Mouse (Mus musculus) myocyte (in vitro differentiated cells): ENCODE measurements around the gene Fam81a. TPM values are rescaled to one million over a fixed set of nuclear protein-coding genes. Genes with fewer than 3 reads are reported as not detected.

ENCODE experiments used
- H3K27me3 ChIP-seq: one replicate; pipeline ENCODE4 v1.6.1; 2011; ENCODE audit not compliant: control insufficient read depth, insufficient read depth, insufficient read length
- H3K36me3 ChIP-seq: one replicate; pipeline ENCODE4 v1.6.1; 2011; ENCODE audit not compliant: control insufficient read depth, insufficient read depth
- H3K4me2 ChIP-seq: one replicate; pipeline ENCODE4 v1.6.1; 2011; ENCODE audit warnings: low read depth, control low read depth
- H3K4me3 ChIP-seq: one replicate; pipeline ENCODE4 v1.5.1; 2011; ENCODE audit warnings: mild to moderate bottlenecking, control low read depth, moderate library complexity
- H3K79me2 ChIP-seq: one replicate; pipeline ENCODE4 v1.6.1; 2011; ENCODE audit not compliant: control insufficient read depth, insufficient read depth
- H3ac ChIP-seq: one replicate; pipeline ENCODE4 v1.6.1; 2011; ENCODE audit not compliant: control insufficient read depth, insufficient read length
- CEBPB ChIP-seq: IDR thresholded peaks from 2 replicates; pipeline ENCODE4 v1.6.1; 2011; ENCODE audit warnings: mild to moderate bottlenecking, moderate library complexity; ENCODE audit not compliant: poor library complexity, insufficient read depth, severe bottlenecking
- E2F4 ChIP-seq: IDR thresholded peaks from one replicate; pipeline ENCODE4 v1.6.1; 2011; ENCODE audit warnings: mild to moderate bottlenecking, control low read depth, moderate library complexity; ENCODE audit not compliant: insufficient read depth
- MAX ChIP-seq: IDR thresholded peaks from one replicate; pipeline ENCODE4 v1.6.1; 2011; ENCODE audit warnings: low read depth, mild to moderate bottlenecking, control low read depth
- MYOD1 ChIP-seq, 3 experiments: IDR thresholded peaks; one replicate each; pipeline ENCODE4 v1.6.1; 2011; ENCODE audit warnings: control low read depth in 2 of 3, low read depth in 2 of 3, mild to moderate bottlenecking in 2 of 3, moderate library complexity in 1 of 3; ENCODE audit not compliant: insufficient read length in 2 of 3, control insufficient read depth in 1 of 3
- MYOG ChIP-seq, 3 experiments: IDR thresholded peaks; one replicate each; pipeline ENCODE4 v1.6.1; 2011; ENCODE audit warnings: control low read depth in 2 of 3, low read depth in 2 of 3, mild to moderate bottlenecking in 2 of 3; ENCODE audit not compliant: insufficient read length in 2 of 3, control insufficient read depth in 1 of 3, insufficient read depth in 1 of 3
- POLR2A ChIP-seq: IDR thresholded peaks from one replicate; pipeline ENCODE4 v1.6.1; 2011; ENCODE audit warnings: low read depth, mild to moderate bottlenecking, control low read depth, moderate library complexity; ENCODE audit not compliant: insufficient read length
- POLR2AphosphoS2 ChIP-seq: IDR thresholded peaks from one replicate; pipeline ENCODE4 v1.6.1; 2011; ENCODE audit warnings: low read depth, control low read depth; ENCODE audit not compliant: insufficient read length
- REST ChIP-seq: IDR thresholded peaks from one replicate; pipeline ENCODE4 v1.6.1; 2011; ENCODE audit warnings: mild to moderate bottlenecking, control low read depth, moderate library complexity; ENCODE audit not compliant: insufficient read depth, insufficient read length
- SRF ChIP-seq: IDR thresholded peaks from one replicate; pipeline ENCODE4 v1.6.1; 2011; ENCODE audit warnings: low read depth; ENCODE audit not compliant: control insufficient read depth, insufficient read length
- TCF12 ChIP-seq: IDR thresholded peaks from one replicate; pipeline ENCODE4 v1.6.1; 2011; ENCODE audit warnings: mild to moderate bottlenecking, control low read depth; ENCODE audit not compliant: poor library complexity, insufficient read depth, severe bottlenecking
- TCF3 ChIP-seq: IDR thresholded peaks from one replicate; pipeline ENCODE4 v1.6.1; 2011; ENCODE audit warnings: low read depth, control low read depth; ENCODE audit not compliant: insufficient read length
- USF1 ChIP-seq: IDR thresholded peaks from one replicate; pipeline ENCODE4 v1.6.1; 2011; ENCODE audit warnings: low read depth, mild to moderate bottlenecking, control low read depth, moderate library complexity
- polyA plus RNA-seq: library from polyadenylated mRNA; unstranded; fragments of >200 nt; fragmentation: generic; extraction: Trizol; gene quantifications from one replicate; pipeline ENCODE4 v1.2.1, GENCODE M21; 2012; ENCODE audit warnings: missing spikeins

Fam81a gene
- polyA plus RNA-seq, 1 experiment = 0.20 TPM

DNA sequence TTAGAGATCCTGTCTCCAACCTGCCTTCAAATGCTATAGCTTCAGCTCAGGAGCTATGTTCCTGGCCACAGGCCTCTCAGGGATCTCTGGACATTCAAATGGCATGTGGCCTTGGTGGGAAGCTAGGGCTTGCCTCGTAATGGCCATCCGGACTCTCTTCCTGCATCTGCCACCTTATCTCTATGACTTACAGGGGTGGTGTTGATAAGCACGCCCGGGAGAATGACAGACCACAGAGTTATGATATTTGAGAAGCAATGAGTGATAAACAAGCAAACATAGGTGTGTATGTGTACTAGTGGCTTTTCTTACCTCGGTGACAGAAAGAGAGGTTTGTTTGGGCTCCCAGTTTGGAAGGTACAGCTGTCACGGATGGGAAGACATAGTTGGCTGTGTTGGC lies 96.1 kb downstream of the Fam81a start:
- Histone ChIP-seq H3K79me2 (no peaks in the 10 kb centered on the region), H3K4me3 (no peak overlapping the region), H3K36me3 (no peaks in the 10 kb centered on the region), H3K4me2 (no peak overlapping the region), H3ac (no peak overlapping the region), H3K27me3 (no peaks in the 10 kb centered on the region)
- TF ChIP-seq MYOD1 (IDR thresholded peaks at IDR 0.05; ENCODE audit: control insufficient read depth in 1 of 3, insufficient read length in 2 of 3, low read depth in 2 of 3) = peak in 1 of 3 experiments; percentile 14
- no peak for TF ChIP-seq MYOG (IDR thresholded peaks at IDR 0.05; ENCODE audit: control insufficient read depth in 1 of 3, insufficient read depth in 1 of 3, insufficient read length in 2 of 3, low read depth in 2 of 3)
- TF ChIP-seq TCF12 = no peak
- TF ChIP-seq CEBPB = no peak

DNA sequence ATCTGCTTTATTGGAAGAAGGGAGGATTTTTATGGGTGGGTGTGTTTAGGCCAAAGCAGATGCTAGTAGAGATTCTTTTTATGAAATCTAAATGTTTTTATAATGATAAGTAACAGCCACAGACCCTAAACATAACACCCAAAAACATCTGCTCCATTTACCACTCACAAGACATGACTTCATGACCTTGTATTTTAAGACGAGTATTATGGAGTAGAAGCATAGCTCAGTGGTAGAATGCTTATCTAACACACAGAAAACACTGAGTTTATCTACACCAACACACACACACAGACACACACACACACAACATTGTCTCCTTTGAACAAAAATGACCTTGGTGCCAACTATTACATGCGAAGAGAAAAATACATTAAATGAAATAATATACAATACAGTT lies 97.5 kb downstream of the Fam81a start:
- Histone ChIP-seq H3K79me2 (no peaks in the 10 kb centered on the region), H3K4me2 (no peak overlapping the region), H3K4me3 (no peak overlapping the region), H3ac (no peak overlapping the region), H3K27me3 (no peaks in the 10 kb centered on the region), H3K36me3 (no peaks in the 10 kb centered on the region)
- TF ChIP-seq MYOD1 (IDR thresholded peaks at IDR 0.05; ENCODE audit: control insufficient read depth in 1 of 3, insufficient read length in 2 of 3, low read depth in 2 of 3) (no peak), USF1 (no peak), MAX (no peak), TCF12 (no peak), CEBPB (no peak), TCF3 (no peak), SRF (no peak), POLR2A (no peak), MYOG (IDR thresholded peaks at IDR 0.05; ENCODE audit: control insufficient read depth in 1 of 3, insufficient read depth in 1 of 3, insufficient read length in 2 of 3, low read depth in 2 of 3) (no peak), POLR2AphosphoS2 (no peak), E2F4 (no peak), REST (no peak)

DNA sequence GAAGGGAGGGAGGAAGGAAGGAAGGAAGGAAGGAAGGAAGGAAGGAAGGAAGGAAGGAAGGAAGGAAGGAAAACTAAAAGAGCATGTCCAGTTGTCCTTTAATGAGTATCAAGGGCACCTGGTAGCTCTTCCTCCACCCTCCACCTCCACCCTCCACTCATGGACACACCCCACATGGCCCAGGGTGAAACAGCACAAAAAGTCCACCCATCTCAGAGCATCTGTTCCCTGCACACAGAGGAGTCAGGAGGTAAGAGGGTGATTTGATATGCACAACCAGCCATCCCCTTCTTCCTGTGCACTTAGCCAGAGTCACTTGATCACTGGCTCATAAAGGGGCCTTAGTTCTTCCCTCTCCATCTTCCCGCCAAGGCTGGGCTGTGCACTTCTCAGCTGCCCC lies 99.4 kb downstream of the Fam81a start:
- Histone ChIP-seq H3K79me2 (no peaks in the 10 kb centered on the region), H3K27me3 (no peaks in the 10 kb centered on the region), H3K4me2 (no peak overlapping the region), H3K4me3 (no peak overlapping the region), H3K36me3 (no peaks in the 10 kb centered on the region), H3ac (no peak overlapping the region)
- TF ChIP-seq POLR2A (no peak), POLR2AphosphoS2 (no peak), TCF3 (no peak), MAX (no peak), REST (no peak), TCF12 (no peak), SRF (no peak), MYOG (IDR thresholded peaks at IDR 0.05; ENCODE audit: control insufficient read depth in 1 of 3, insufficient read depth in 1 of 3, insufficient read length in 2 of 3, low read depth in 2 of 3) (no peak), E2F4 (no peak), CEBPB (no peak), MYOD1 (IDR thresholded peaks at IDR 0.05; ENCODE audit: control insufficient read depth in 1 of 3, insufficient read length in 2 of 3, low read depth in 2 of 3) (no peak), USF1 (no peak)

DNA sequence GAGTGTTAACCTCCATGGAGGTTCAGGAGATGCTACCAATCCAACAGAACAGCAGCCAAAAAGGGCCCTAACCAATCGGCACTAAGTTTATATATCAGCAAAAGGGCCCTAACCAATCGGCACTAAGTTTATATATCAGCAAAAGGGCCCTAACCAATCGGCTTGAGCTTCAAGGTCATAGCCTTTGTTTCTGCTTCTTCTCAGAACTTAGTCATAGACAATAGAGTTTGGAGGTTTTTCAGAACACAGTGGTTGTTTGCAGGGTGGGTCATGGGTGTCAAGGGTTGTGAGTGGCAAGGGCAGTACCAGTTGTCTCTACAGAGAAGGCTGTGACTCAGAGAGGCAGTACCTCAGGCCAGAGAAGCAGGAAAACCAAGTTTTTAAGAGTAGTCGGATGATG lies 100.2 kb downstream of the Fam81a start:
- H3K79me2 ChIP-seq = no peaks in the 10 kb centered on the region
- no peaks in the 10 kb centered on the region for H3K36me3 ChIP-seq
- no peak for TF ChIP-seq POLR2A
- TF ChIP-seq SRF = no peak
- TF ChIP-seq E2F4 = no peak
- TF ChIP-seq MAX = no peak
- no peak for TF ChIP-seq TCF12
- no peak for TF ChIP-seq USF1
- TF ChIP-seq CEBPB = no peak
- TF ChIP-seq TCF3 = no peak
- TF ChIP-seq MYOG (IDR thresholded peaks at IDR 0.05; ENCODE audit: control insufficient read depth in 1 of 3, insufficient read depth in 1 of 3, insufficient read length in 2 of 3, low read depth in 2 of 3) = no peak
- no peak for TF ChIP-seq MYOD1 (IDR thresholded peaks at IDR 0.05; ENCODE audit: control insufficient read depth in 1 of 3, insufficient read length in 2 of 3, low read depth in 2 of 3)
- no peak for TF ChIP-seq REST
- no peak for TF ChIP-seq POLR2AphosphoS2
- no peak overlapping the region for H3K4me3 ChIP-seq
- H3K4me2 ChIP-seq = no peak overlapping the region
- no peak overlapping the region for H3ac ChIP-seq
- no peaks in the 10 kb centered on the region for H3K27me3 ChIP-seq

GRCm38 (mm10) chr9:70040570-70040969 lies 101.8 kb downstream of the Fam81a start:
- Histone ChIP-seq H3K27me3 (no peaks in the 10 kb centered on the region), H3K4me3 (no peak overlapping the region)

More at GRCm38 (mm10) chr9:70040570-70040969, 101.8 kb downstream of the Fam81a start:
- Histone ChIP-seq H3K4me2 (no peak overlapping the region), H3K79me2 (no peaks in the 10 kb centered on the region), H3K36me3 (no peaks in the 10 kb centered on the region), H3ac (no peak overlapping the region)
- no peak for TF ChIP-seq TCF12
